Mouse (Mus musculus): ENCODE data around the gene Psrc1.

- TF ChIP-seq CTCF (IDR thresholded peaks at IDR 0.05) (no peak), EP300 (IDR thresholded peaks at IDR 0.05; ENCODE audit: insufficient read depth, low read depth, low read length) (no peak)
These were observed 40.5 kb downstream of the Psrc1 start for GRCm38 (mm10) chr3:108423844-108424801.
